Mouse (Mus musculus): ENCODE measurements around the gene Cd79a. TPM values are rescaled to one million over a fixed set of nuclear protein-coding genes. Genes with fewer than 3 reads are reported as not detected.
A peak's percentile ranks its signal among the peaks of the same experiment; 100 is the strongest.

Gene Cd79a
- total and polyA plus RNA-seq, 3 experiments, result 51.8 to 422 (median 75.2) TPM

DNA sequence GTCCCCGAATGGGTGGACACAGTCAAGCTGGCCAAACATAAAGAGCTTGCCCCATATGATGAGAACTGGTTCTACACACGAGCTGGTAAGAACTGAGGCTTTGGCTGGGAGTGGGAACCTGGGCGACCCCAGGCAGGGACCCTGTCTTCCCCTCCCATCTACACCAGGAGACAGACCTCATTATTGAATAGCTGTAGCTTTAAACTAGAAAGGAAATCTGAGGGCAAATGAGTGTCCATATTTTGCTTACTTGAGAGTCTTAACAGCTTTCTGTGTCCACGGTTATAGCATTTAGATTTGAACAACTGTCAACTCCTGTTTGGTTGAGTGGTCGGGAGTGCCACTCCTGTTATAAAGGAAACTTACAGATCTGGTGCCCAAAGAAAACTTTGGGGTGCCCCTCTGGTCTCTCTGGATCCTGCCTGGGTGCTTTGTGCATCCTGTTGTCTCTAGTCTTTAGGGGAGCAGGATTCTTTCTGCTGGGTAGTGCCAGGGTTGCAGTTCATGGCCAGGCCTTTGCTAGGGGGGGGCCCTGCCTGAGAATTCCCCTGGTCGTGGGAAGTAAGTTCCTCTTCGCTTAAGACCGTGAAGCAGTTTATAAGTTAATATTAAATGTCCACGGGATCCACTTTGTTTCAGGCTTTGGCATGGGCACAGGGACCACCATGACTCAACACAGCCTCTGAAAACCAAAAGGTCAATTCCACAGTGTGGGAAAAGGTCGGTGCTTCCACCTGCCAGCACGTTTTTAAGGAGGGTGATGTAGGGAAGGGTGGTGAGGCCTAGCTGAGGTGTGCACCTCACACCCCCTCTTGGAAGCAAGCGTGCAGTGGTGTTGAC, 11.5 kb upstream of the Cd79a start:
- TF ChIP-seq MAZ (IDR thresholded peaks at IDR 0.05; ENCODE audit: low read depth, low read length) (no peak), USF1 (IDR thresholded peaks at IDR 0.05; ENCODE audit: low read depth, low read length) (no peak), RCOR1 (conservative IDR thresholded peaks at IDR 0.05; ENCODE audit: low read depth, low read length) (no peak), EP300 (IDR thresholded peaks at IDR 0.05; ENCODE audit: low read length) (0 out of 2 replicates have a peak, but pooled peaks have one; percentile 29), BHLHE40 (IDR thresholded peaks at IDR 0.05; ENCODE audit: low read depth, low read length) (0 out of 2 replicates have a peak, but pooled peaks have one; percentile 21), RAD21 (IDR thresholded peaks at IDR 0.05; ENCODE audit: low read depth, low read length) (no peak), JUN (IDR thresholded peaks at IDR 0.05; ENCODE audit: insufficient read depth, low read depth, low read length) (no peak), CTCF (conservative IDR thresholded peaks at IDR 0.05 in 1 of 2, IDR thresholded peaks at IDR 0.05 in 1 of 2; ENCODE audit: low read depth in 2 of 2, low read length in 2 of 2) (no peak), NELFE (IDR thresholded peaks at IDR 0.05; ENCODE audit: low read depth, low read length) (no peak), PAX5 (IDR thresholded peaks at IDR 0.05; ENCODE audit: low read length) (no peak), POLR2A (IDR thresholded peaks at IDR 0.05; ENCODE audit: low read depth, low read length) (0 out of 2 replicates have a peak, but pooled peaks have one; percentile 7), GABPA (IDR thresholded peaks at IDR 0.05; ENCODE audit: insufficient replicate concordance, low read depth, low read length) (no peak), ZKSCAN1 (IDR thresholded peaks at IDR 0.05; ENCODE audit: borderline replicate concordance, low read depth, low read length) (no peak), SIN3A (IDR thresholded peaks at IDR 0.05; ENCODE audit: low read length) (no peak), MYC (IDR thresholded peaks at IDR 0.05; ENCODE audit: low read depth, low read length) (0 out of 2 replicates have a peak, but pooled peaks have one; percentile 13), ELF1 (IDR thresholded peaks at IDR 0.05; ENCODE audit: low read depth, low read length) (no peak), MAFK (IDR thresholded peaks at IDR 0.05; ENCODE audit: insufficient replicate concordance, low read length) (0 out of 2 replicates have a peak, but pooled peaks have one; percentile 5)
- DNase-seq (ENCODE audit: extremely low read depth), result no peak
- Histone ChIP-seq H3K9ac (ENCODE audit: insufficient read depth, low read depth) (peak overlapping the region; percentile 100), H3K4me3 (replicated peaks in 1 of 3; ENCODE audit: low read depth in 2 of 3, low read length in 2 of 3, poor library complexity in 1 of 3) (peak overlapping the region; percentile 99 to 100 (median 100)), H3K79me2 (replicated peaks; ENCODE audit: control insufficient read depth, extremely low read depth, insufficient read depth, poor library complexity, severe bottlenecking) (peaks cover 42% of the 10 kb centered on the region), H3K9me3 (replicated peaks; ENCODE audit: low read length) (no peaks in the 10 kb centered on the region), H3K4me2 (ENCODE audit: insufficient read depth, low read depth, poor library complexity, severe bottlenecking) (peak overlapping the region; percentile 94), H3K36me3 (replicated peaks in 1 of 2; ENCODE audit: control insufficient read depth in 1 of 2, insufficient read depth in 1 of 2, low read length in 1 of 2) (peaks cover 51 to 59% of the 10 kb centered on the region in 2 experiments), H3K27ac (ENCODE audit: insufficient read depth, low read depth) (peak overlapping the region; percentile 33; the same call in 1 of the 2 replicates), H3K27me3 (replicated peaks) (no peaks in the 10 kb centered on the region), H3K4me1 (ENCODE audit: control insufficient read depth in 1 of 2, insufficient read depth in 2 of 2) (peaks cover 0 to 36% of the 10 kb centered on the region in 2 experiments; a peak in 2 of 4 replicates)
- dilution Hi-C loops (cut with MboI; ENCODE audit: extremely low pct_ligation_motif_present, extremely low pct_unique_long_range_greater_than_20kb, low sequenced_read_pairs), result no loop called here
- in situ Hi-C loops (cut with MboI; ENCODE audit: low pct_ligation_motif_present, low pct_unique_long_range_greater_than_20kb, low sequenced_read_pairs), result loop anchor here (5.0 kb wide), 1 partner anchor 67 kb away; no protein-coding TSS in a partner anchor

DNA sequence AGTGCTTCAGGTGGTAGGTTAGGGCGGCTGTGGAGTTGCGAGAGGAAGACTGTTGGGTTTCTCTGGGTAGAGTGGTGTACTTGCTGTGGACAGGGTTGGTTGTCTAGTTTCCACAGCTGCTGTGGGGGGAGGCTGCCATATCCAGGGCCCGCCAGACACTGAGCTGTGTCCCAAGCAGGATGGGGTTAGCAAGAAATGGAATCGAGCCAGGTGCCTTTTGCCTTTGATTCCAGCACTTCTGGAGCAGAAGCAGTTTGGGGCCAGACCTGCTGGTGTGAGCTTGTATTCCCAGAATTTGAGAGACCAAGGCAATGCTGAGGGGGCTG, 10.9 kb upstream of the Cd79a start:
- peaks cover 51 to 62% of the 10 kb centered on the region in 2 experiments for H3K36me3 ChIP-seq (replicated peaks in 1 of 2; ENCODE audit: control insufficient read depth in 1 of 2, insufficient read depth in 1 of 2, low read length in 1 of 2)
- peak overlapping the region; percentile 99 to 100 (median 100) for H3K4me3 ChIP-seq (replicated peaks in 1 of 3; ENCODE audit: low read depth in 2 of 3, low read length in 2 of 3, poor library complexity in 1 of 3)
- TF ChIP-seq POLR2AphosphoS2 (IDR thresholded peaks at IDR 0.05; ENCODE audit: low read depth, low read length), result no peak
- TF ChIP-seq POLR2A (IDR thresholded peaks at IDR 0.05; ENCODE audit: low read depth, low read length), result 0 out of 2 replicates have a peak, but pooled peaks have one; percentile 13
- peak overlapping the region; percentile 100 for H3K9ac ChIP-seq (ENCODE audit: insufficient read depth, low read depth)
- H3K27me3 ChIP-seq (replicated peaks), result no peaks in the 10 kb centered on the region
- H3K4me1 ChIP-seq (ENCODE audit: control insufficient read depth in 1 of 2, insufficient read depth in 2 of 2), result peaks cover 0 to 42% of the 10 kb centered on the region in 2 experiments; a peak in 2 of 4 replicates
- in situ Hi-C loops (cut with MboI; ENCODE audit: low pct_ligation_motif_present, low pct_unique_long_range_greater_than_20kb, low sequenced_read_pairs) (loop anchor here (5.0 kb wide), 1 partner anchor 66 kb away; no protein-coding TSS in a partner anchor), dilution Hi-C loops (cut with MboI; ENCODE audit: extremely low pct_ligation_motif_present, extremely low pct_unique_long_range_greater_than_20kb, low sequenced_read_pairs) (no loop called here)
- H3K27ac ChIP-seq (ENCODE audit: insufficient read depth, low read depth), result peak overlapping the region; percentile 33; the same call in 1 of the 2 replicates
- no peak for DNase-seq (ENCODE audit: extremely low read depth)
- H3K9me3 ChIP-seq (replicated peaks; ENCODE audit: low read length), result no peaks in the 10 kb centered on the region
- H3K79me2 ChIP-seq (replicated peaks; ENCODE audit: control insufficient read depth, extremely low read depth, insufficient read depth, poor library complexity, severe bottlenecking), result peaks cover 42% of the 10 kb centered on the region
- peak overlapping the region; percentile 94 for H3K4me2 ChIP-seq (ENCODE audit: insufficient read depth, low read depth, poor library complexity, severe bottlenecking)

Measured in CH12.LX (cell line).